Mouse (Mus musculus): ENCODE measurements around the gene Nlgn1. TPM values are rescaled to one million over a fixed set of nuclear protein-coding genes. Genes with fewer than 3 reads are reported as not detected.

Gene Nlgn1
- polyA plus RNA-seq, 2 experiments = 2.6 to 3.5 TPM

DNA sequence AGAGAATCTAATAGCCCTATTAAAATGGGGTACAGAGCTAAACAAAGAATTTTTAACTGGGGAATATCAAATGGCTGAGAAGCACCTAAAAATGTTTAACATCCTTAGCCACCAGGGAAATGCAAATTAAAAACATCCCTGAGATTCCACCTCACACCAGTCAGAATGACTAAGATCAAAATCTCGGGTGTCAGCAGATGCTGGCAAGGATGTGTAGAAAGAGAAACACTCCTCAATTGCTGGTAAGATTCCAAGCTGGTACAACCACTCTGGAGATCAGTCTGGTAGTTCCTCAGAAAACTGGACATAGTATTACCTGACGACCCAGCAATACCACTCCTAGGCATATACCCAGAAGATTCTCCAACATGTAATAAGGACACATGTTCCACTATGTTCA, 869.2 kb downstream of the Nlgn1 start:
- no peak for ATAC-seq (ENCODE audit: low FRiP score, low read depth)

DNA sequence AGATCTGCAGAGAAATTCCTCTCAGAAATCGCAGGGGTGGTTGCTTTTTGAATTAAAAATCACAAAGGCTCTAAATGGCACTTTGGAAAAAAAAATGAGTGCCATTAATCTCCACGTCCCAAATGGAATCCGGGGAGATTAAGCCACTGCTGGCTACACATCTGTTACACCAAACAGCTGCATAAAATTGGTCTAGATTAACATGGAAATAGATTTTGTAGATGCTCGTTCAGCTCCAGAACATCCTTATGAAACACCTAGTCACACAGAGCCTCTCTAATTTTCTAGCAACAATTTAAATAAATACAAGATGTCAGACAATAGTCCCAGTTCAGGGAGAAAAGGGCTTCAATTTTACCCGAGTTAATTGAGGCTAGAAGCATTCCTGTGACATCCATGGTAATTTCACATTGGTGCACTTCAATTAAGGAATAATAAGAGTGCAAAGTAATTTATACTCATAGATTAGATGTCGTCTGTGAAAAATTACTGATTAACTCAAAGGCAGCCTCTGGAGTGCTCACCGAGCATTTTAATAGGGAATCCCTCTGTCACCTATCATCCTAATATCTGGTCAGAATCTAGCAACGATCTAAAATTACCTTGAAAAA, 875.9 kb downstream of the Nlgn1 start:
- no peak overlapping the region for H3K27ac ChIP-seq (replicated peaks; ENCODE audit: low read depth, low read length)
- H3K4me1 ChIP-seq (ENCODE audit: control insufficient read depth, insufficient read depth, low read length) = no peaks in the 10 kb centered on the region
- ATAC-seq (ENCODE audit: low FRiP score, low read depth) (no peak), DNase-seq (ENCODE audit: low spot score) (no peak)
- no peak overlapping the region for H3K4me3 ChIP-seq (replicated peaks; ENCODE audit: low read length)
- TF ChIP-seq POLR2A (IDR thresholded peaks at IDR 0.05; ENCODE audit: borderline replicate concordance, extremely low read depth, insufficient read depth, insufficient read length) = no peak
- H3K9me3 ChIP-seq (ENCODE audit: control insufficient read depth, low read length) = no peaks in the 10 kb centered on the region
- no peaks in the 10 kb centered on the region for H3K27me3 ChIP-seq (ENCODE audit: control insufficient read depth, insufficient read depth, low read length)
- WGBS = 54% methylated on average over 8 of the region's 8 CpGs
- H3K36me3 ChIP-seq (ENCODE audit: control insufficient read depth, insufficient read depth, low read length) = no peaks in the 10 kb centered on the region
- no peak overlapping the region for H3K9ac ChIP-seq (ENCODE audit: low read depth, low read length, severe bottlenecking)
- no peak overlapping the region for H3K4me2 ChIP-seq (replicated peaks; ENCODE audit: low read depth, low read length, severe bottlenecking)

More for the DNA sequence above, 869.2 kb downstream of the Nlgn1 start:
- TF ChIP-seq POLR2A (IDR thresholded peaks at IDR 0.05; ENCODE audit: borderline replicate concordance, extremely low read depth, insufficient read depth, insufficient read length) = no peak
- H3K27me3 ChIP-seq (ENCODE audit: control insufficient read depth, insufficient read depth, low read length) = no peaks in the 10 kb centered on the region
- WGBS = 62% methylated on average over 2 of the region's 2 CpGs
- no peaks in the 10 kb centered on the region for H3K9me3 ChIP-seq (ENCODE audit: control insufficient read depth, low read length)
- H3K4me1 ChIP-seq (ENCODE audit: control insufficient read depth, insufficient read depth, low read length) = no peaks in the 10 kb centered on the region
- no peak overlapping the region for H3K4me3 ChIP-seq (replicated peaks; ENCODE audit: low read length)
- DNase-seq (ENCODE audit: low spot score) = no peak
- H3K9ac ChIP-seq (ENCODE audit: low read depth, low read length, severe bottlenecking) = no peak overlapping the region
- no peaks in the 10 kb centered on the region for H3K36me3 ChIP-seq (ENCODE audit: control insufficient read depth, insufficient read depth, low read length)
- H3K4me2 ChIP-seq (replicated peaks; ENCODE audit: low read depth, low read length, severe bottlenecking) = no peak overlapping the region
- no peak overlapping the region for H3K27ac ChIP-seq (replicated peaks; ENCODE audit: low read depth, low read length)

DNA sequence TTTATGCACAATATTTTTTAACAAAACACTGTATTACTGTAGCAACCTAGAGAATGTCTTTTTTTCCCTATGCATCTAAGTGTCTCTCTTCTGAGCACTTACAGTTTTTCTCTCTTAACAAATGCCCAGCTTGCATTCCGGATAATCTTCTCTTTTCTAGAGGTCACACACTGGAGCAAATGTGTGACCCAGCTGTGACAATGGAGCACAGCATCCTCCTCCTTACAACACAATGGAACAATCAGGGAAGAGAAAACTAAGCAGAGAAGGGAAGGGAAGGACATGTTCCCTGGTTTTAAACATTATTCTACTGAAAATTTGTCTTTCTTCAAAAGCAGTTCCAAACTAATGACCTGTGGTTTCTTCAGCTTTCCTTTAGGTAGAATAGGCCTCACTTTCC, 879.9 kb downstream of the Nlgn1 start:
- Histone ChIP-seq H3K4me1 (ENCODE audit: control insufficient read depth, insufficient read depth, low read length) (no peaks in the 10 kb centered on the region), H3K27me3 (ENCODE audit: control insufficient read depth, insufficient read depth, low read length) (no peaks in the 10 kb centered on the region), H3K4me2 (replicated peaks; ENCODE audit: low read depth, low read length, severe bottlenecking) (no peak overlapping the region), H3K27ac (replicated peaks; ENCODE audit: low read depth, low read length) (no peak overlapping the region), H3K36me3 (ENCODE audit: control insufficient read depth, insufficient read depth, low read length) (no peaks in the 10 kb centered on the region), H3K9me3 (ENCODE audit: control insufficient read depth, low read length) (no peaks in the 10 kb centered on the region), H3K4me3 (replicated peaks; ENCODE audit: low read length) (no peak overlapping the region), H3K9ac (ENCODE audit: low read depth, low read length, severe bottlenecking) (no peak overlapping the region)
- no peak for TF ChIP-seq POLR2A (IDR thresholded peaks at IDR 0.05; ENCODE audit: borderline replicate concordance, extremely low read depth, insufficient read depth, insufficient read length)
- no peak for DNase-seq (ENCODE audit: low spot score)
- ATAC-seq (ENCODE audit: low FRiP score, low read depth) = no peak
- WGBS = 71% methylated on average over 1 of the region's 1 CpGs

- 57% methylated on average over 6 of the region's 6 CpGs for WGBS
- no peak for ATAC-seq (ENCODE audit: low FRiP score, low read depth)
Observed at GRCm38 (mm10) chr3:25450471-25450870, 881.8 kb downstream of the Nlgn1 start.

GRCm38 (mm10) chr3:25449356-25449755, 882.9 kb downstream of the Nlgn1 start:
- ATAC-seq (ENCODE audit: low FRiP score, low read depth) = no peak
- Histone ChIP-seq H3K4me2 (replicated peaks; ENCODE audit: low read depth, low read length, severe bottlenecking) (no peak overlapping the region), H3K4me3 (replicated peaks; ENCODE audit: low read length) (no peak overlapping the region)

More at GRCm38 (mm10) chr3:25450471-25450870, 881.8 kb downstream of the Nlgn1 start:
- no peak for TF ChIP-seq POLR2A (IDR thresholded peaks at IDR 0.05; ENCODE audit: borderline replicate concordance, extremely low read depth, insufficient read depth, insufficient read length)
- Histone ChIP-seq H3K9ac (ENCODE audit: low read depth, low read length, severe bottlenecking) (no peak overlapping the region), H3K4me3 (replicated peaks; ENCODE audit: low read length) (no peak overlapping the region), H3K4me2 (replicated peaks; ENCODE audit: low read depth, low read length, severe bottlenecking) (no peak overlapping the region), H3K4me1 (ENCODE audit: control insufficient read depth, insufficient read depth, low read length) (no peaks in the 10 kb centered on the region), H3K27ac (replicated peaks; ENCODE audit: low read depth, low read length) (no peak overlapping the region), H3K27me3 (ENCODE audit: control insufficient read depth, insufficient read depth, low read length) (no peaks in the 10 kb centered on the region), H3K36me3 (ENCODE audit: control insufficient read depth, insufficient read depth, low read length) (no peaks in the 10 kb centered on the region), H3K9me3 (ENCODE audit: control insufficient read depth, low read length) (no peaks in the 10 kb centered on the region)
- DNase-seq (ENCODE audit: low spot score) = no peak

More at GRCm38 (mm10) chr3:25449356-25449755, 882.9 kb downstream of the Nlgn1 start:
- no peak for TF ChIP-seq POLR2A (IDR thresholded peaks at IDR 0.05; ENCODE audit: borderline replicate concordance, extremely low read depth, insufficient read depth, insufficient read length)
- peak; percentile 49 for DNase-seq (ENCODE audit: low spot score)
- H3K9ac ChIP-seq (ENCODE audit: low read depth, low read length, severe bottlenecking) = no peak overlapping the region
- no peaks in the 10 kb centered on the region for H3K27me3 ChIP-seq (ENCODE audit: control insufficient read depth, insufficient read depth, low read length)
- H3K4me1 ChIP-seq (ENCODE audit: control insufficient read depth, insufficient read depth, low read length) = no peaks in the 10 kb centered on the region
- no peaks in the 10 kb centered on the region for H3K9me3 ChIP-seq (ENCODE audit: control insufficient read depth, low read length)
- 46% methylated on average over 4 of the region's 4 CpGs for WGBS
- H3K27ac ChIP-seq (replicated peaks; ENCODE audit: low read depth, low read length) = no peak overlapping the region
- H3K36me3 ChIP-seq (ENCODE audit: control insufficient read depth, insufficient read depth, low read length) = no peaks in the 10 kb centered on the region

Data from limb, embryonic 14.5 days (tissue).